Mouse (Mus musculus) left cerebral cortex, postnatal 10 days (tissue): Measurements from ENCODE around the gene Elf5. TPM values are rescaled to one million over a fixed set of nuclear protein-coding genes. Genes with fewer than 3 reads are reported as not detected.

Experiments used
- DNase-seq, 2 experiments: peaks; one replicate each; pipeline ENCODE4 v3.0.0; 2021 to 2022; ENCODE audit warnings: low spot score in 2 of 2, mixed read lengths in 1 of 2; ENCODE audit errors: extremely low spot score in 1 of 2
- intact Hi-C: fragments of 180-260 bp; cut with DNase I; formaldehyde crosslinking; loops from one replicate; pipeline ENCODE4 v1.15.1; 2025
- total RNA-seq, 2 experiments: library from RNA; stranded (reverse); gene quantifications; 2 replicates each; pipeline ENCODE4 v1.2.3; 2021

Gene Elf5
- total RNA-seq, 2 experiments from 2014 or later, result 0.79 to 1.1 TPM

GRCm38 (mm10) chr2:103462746-103463145 lies 51.3 kb downstream of the Elf5 start:
- intact Hi-C loops, result no loop called here
- DNase-seq, result no peak

GRCm38 (mm10) chr2:103464524-103464923 lies 53.0 kb downstream of the Elf5 start:
- no peak for DNase-seq
- intact Hi-C loops, result no loop called here

- intact Hi-C loops, result no loop called here
Measured at GRCm38 (mm10) chr2:103465429-103465828, 53.9 kb downstream of the Elf5 start.

GRCm38 (mm10) chr2:103466272-103466671 lies 54.8 kb downstream of the Elf5 start:
- no peak for DNase-seq
- intact Hi-C loops, result no loop called here

More at GRCm38 (mm10) chr2:103465429-103465828, 53.9 kb downstream of the Elf5 start:
- DNase-seq, result no peak

- intact Hi-C loops, result no loop called here
Measured at GRCm38 (mm10) chr2:103466984-103467588, 55.6 kb downstream of the Elf5 start.

GRCm38 (mm10) chr2:103473362-103473761 lies 61.9 kb downstream of the Elf5 start:
- no peak for DNase-seq
- intact Hi-C loops, result no loop called here

More at GRCm38 (mm10) chr2:103466984-103467588, 55.6 kb downstream of the Elf5 start:
- DNase-seq, result no peak

- intact Hi-C loops, result no loop called here
- no peak for DNase-seq
Measured at GRCm38 (mm10) chr2:103476180-103476579, 64.7 kb downstream of the Elf5 start.

- no peak for DNase-seq
- intact Hi-C loops, result no loop called here
Measured at GRCm38 (mm10) chr2:103476657-103477056, 65.2 kb downstream of the Elf5 start.

GRCm38 (mm10) chr2:103477456-103477855 lies 66.0 kb downstream of the Elf5 start:
- intact Hi-C loops, result no loop called here
- no peak for DNase-seq

- intact Hi-C loops, result no loop called here
- no peak for DNase-seq
Measured at GRCm38 (mm10) chr2:103478326-103478725, 66.8 kb downstream of the Elf5 start.

- no peak for DNase-seq
Measured at GRCm38 (mm10) chr2:103480240-103480639, 68.8 kb downstream of the Elf5 start.

GRCm38 (mm10) chr2:103480871-103481270 lies 69.4 kb downstream of the Elf5 start:
- intact Hi-C loops, result no loop called here

More at GRCm38 (mm10) chr2:103480240-103480639, 68.8 kb downstream of the Elf5 start:
- intact Hi-C loops, result no loop called here

GRCm38 (mm10) chr2:103481314-103482231 lies 70.1 kb downstream of the Elf5 start:
- DNase-seq, result no peak
- intact Hi-C loops, result no loop called here

More at GRCm38 (mm10) chr2:103480871-103481270, 69.4 kb downstream of the Elf5 start:
- DNase-seq, result no peak

- no peak for DNase-seq
- intact Hi-C loops, result no loop called here
Measured at GRCm38 (mm10) chr2:103483289-103483985, 71.9 kb downstream of the Elf5 start.

- intact Hi-C loops, result no loop called here
- DNase-seq, result no peak
Measured at GRCm38 (mm10) chr2:103483986-103484520, 72.6 kb downstream of the Elf5 start.

- intact Hi-C loops, result no loop called here
Measured at GRCm38 (mm10) chr2:103484617-103485401, 73.3 kb downstream of the Elf5 start, which contains the start of gene Cat. TSS of gene Cat (minus strand) at chr2:103485160.

GRCm38 (mm10) chr2:103492526-103492925 lies 81.0 kb downstream of the Elf5 start:
- intact Hi-C loops, result no loop called here

More at GRCm38 (mm10) chr2:103484617-103485401, 73.3 kb downstream of the Elf5 start, which contains the start of gene Cat:
- peak; percentile 98 for DNase-seq

GRCm38 (mm10) chr2:103493827-103494226 lies 82.3 kb downstream of the Elf5 start:
- intact Hi-C loops, result no loop called here
- DNase-seq, result no peak

More at GRCm38 (mm10) chr2:103492526-103492925, 81.0 kb downstream of the Elf5 start:
- DNase-seq, result no peak
